Mouse (Mus musculus): ENCODE results near the gene Cstf1.

GRCm38 (mm10) chr2:172348297-172348950 lies 22.1 kb upstream of the Cstf1 start:
- TF ChIP-seq CTCF (IDR thresholded peaks at IDR 0.05; ENCODE audit: borderline replicate concordance, control insufficient read depth, extremely low read depth, insufficient read depth, low read length, poor library complexity) = no peak
- no peak for TF ChIP-seq POLR2A (IDR thresholded peaks at IDR 0.05; ENCODE audit: control insufficient read depth, extremely low read depth, insufficient read depth, low read length, poor library complexity)

Data from thymus, adult 2 months (tissue).